Mouse (Mus musculus) forebrain, embryonic 15.5 days (tissue): ENCODE data around the gene Hmgcl. TPM values are rescaled to one million over a fixed set of nuclear protein-coding genes. Genes with fewer than 3 reads are reported as not detected.

Source experiments
- ATAC-seq: fragments of 200-750 bp; cut with Nextera tagmentation; replicated peaks from 2 replicates; pipeline ENCODE4 v1.8.0; 2017; ENCODE audit warnings: mild to moderate bottlenecking, moderate TSS enrichment, moderate library complexity
- H3K27ac ChIP-seq: fragments of 300-500 bp; sonication (generic); replicated peaks from 2 replicates; pipeline ENCODE4 v1.5.1; 2015; ENCODE audit warnings: mild to moderate bottlenecking, inconsistent platforms
- H3K27me3 ChIP-seq: fragments of 300-500 bp; sonication (generic); 2 replicates; pipeline ENCODE4 v1.6.1; 2015; ENCODE audit warnings: inconsistent platforms
- H3K36me3 ChIP-seq: fragments of 300-500 bp; sonication (generic); 2 replicates; pipeline ENCODE4 v1.6.1; 2015; ENCODE audit warnings: mild to moderate bottlenecking, inconsistent platforms
- H3K4me1 ChIP-seq: fragments of 300-500 bp; sonication (generic); 2 replicates; pipeline ENCODE4 v1.6.1; 2015; ENCODE audit warnings: inconsistent platforms
- H3K4me2 ChIP-seq: fragments of 300-500 bp; sonication (generic); replicated peaks from 2 replicates; pipeline ENCODE4 v1.6.1; 2015; ENCODE audit warnings: mild to moderate bottlenecking, inconsistent platforms
- H3K4me3 ChIP-seq: fragments of 300-500 bp; sonication (generic); 2 replicates; pipeline ENCODE4 v1.5.1; 2015; ENCODE audit warnings: mild to moderate bottlenecking, inconsistent platforms
- H3K9ac ChIP-seq: fragments of 300-500 bp; sonication (generic); replicated peaks from 2 replicates; pipeline ENCODE4 v1.6.1; 2015; ENCODE audit warnings: mild to moderate bottlenecking, inconsistent platforms
- H3K9me3 ChIP-seq: fragments of 300-500 bp; sonication (generic); 2 replicates; pipeline ENCODE4 v1.6.1; 2016; ENCODE audit warnings: inconsistent platforms
- WGBS: fragments of 180-500 bp; shearing (Covaris S2); methylation state at CpG from one replicate; pipeline ENCODE4 v1.1.7; 2015; ENCODE audit warnings: mixed read lengths; 5-methylcytosine and 5-hydroxymethylcytosine counted together
- polyA plus RNA-seq: library from polyadenylated mRNA; unstranded; fragments of >200 nt; fragmentation: Nextera tagmentation; extraction: Ambion mirVana; gene quantifications from 2 replicates; pipeline ENCODE4 v1.2.1, GENCODE M21; 2015

Gene Hmgcl
- polyA plus RNA-seq, 1 experiment from 2014 or later = 66.6 TPM

GRCm38 (mm10) chr4:136006821-136007220, 60.6 kb downstream of the Hmgcl start:
- H3K4me2 ChIP-seq = no peak overlapping the region
- peaks cover 90% of the 10 kb centered on the region for H3K36me3 ChIP-seq
- no peaks in the 10 kb centered on the region for H3K27me3 ChIP-seq
- no peak overlapping the region for H3K4me3 ChIP-seq
- no peak for ATAC-seq
- no peaks in the 10 kb centered on the region for H3K9me3 ChIP-seq
- H3K27ac ChIP-seq = no peak overlapping the region
- no peak overlapping the region for H3K9ac ChIP-seq
- no peaks in the 10 kb centered on the region for H3K4me1 ChIP-seq
- WGBS = 96% methylated on average over 3 of the region's 3 CpGs

GRCm38 (mm10) chr4:136008782-136009447, 62.7 kb downstream of the Hmgcl start:
- Histone ChIP-seq H3K9ac (no peak overlapping the region), H3K4me3 (no peak overlapping the region), H3K9me3 (no peaks in the 10 kb centered on the region), H3K36me3 (peaks cover 86% of the 10 kb centered on the region), H3K27ac (no peak overlapping the region), H3K4me1 (no peaks in the 10 kb centered on the region), H3K27me3 (no peaks in the 10 kb centered on the region), H3K4me2 (no peak overlapping the region)
- ATAC-seq = no peak
- WGBS = 93% methylated on average over 8 of the region's 8 CpGs

DNA sequence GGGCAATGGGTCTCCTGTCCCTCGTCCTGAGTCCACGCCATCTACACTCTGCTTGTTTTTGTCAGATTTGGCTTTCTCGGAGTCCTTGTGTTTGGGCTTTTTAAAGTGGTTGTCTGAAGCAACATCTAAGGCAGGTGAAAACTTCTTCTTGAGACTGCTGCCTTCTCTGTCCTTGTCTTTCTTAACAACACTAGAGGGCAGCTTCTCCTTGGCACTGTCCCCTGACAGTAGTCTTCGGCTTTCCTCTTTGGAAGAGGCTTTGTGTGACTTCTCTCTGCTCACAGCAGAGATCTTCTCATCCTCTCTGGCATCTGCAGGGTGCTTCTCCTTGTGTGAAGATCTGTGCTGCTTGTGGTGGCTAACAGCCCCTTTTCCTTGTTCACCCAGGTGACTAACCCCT, 64.3 kb downstream of the Hmgcl start:
- 88% methylated on average over 4 of the region's 4 CpGs for WGBS
- no peak for ATAC-seq

More for the DNA sequence above, 64.3 kb downstream of the Hmgcl start:
- Histone ChIP-seq H3K27ac (no peak overlapping the region), H3K9ac (no peak overlapping the region), H3K4me2 (no peak overlapping the region), H3K9me3 (no peaks in the 10 kb centered on the region), H3K4me1 (no peaks in the 10 kb centered on the region), H3K27me3 (no peaks in the 10 kb centered on the region), H3K4me3 (no peak overlapping the region), H3K36me3 (peaks cover 70% of the 10 kb centered on the region)

Other genes starting within 250 kb of the Hmgcl start
- gene Il22ra1, start 218.3 kb upstream of the Hmgcl start, polyA plus RNA-seq = not detected in 2 replicates
- 0.09 and 0.36 TPM in 2 replicates for gene Myom3, start 186.7 kb upstream of the Hmgcl start, polyA plus RNA-seq
- gene Srsf10, start 90.7 kb upstream of the Hmgcl start, polyA plus RNA-seq = 257 and 272 TPM in 2 replicates
- gene Pnrc2, start 72.6 kb upstream of the Hmgcl start, polyA plus RNA-seq = 131 and 134 TPM in 2 replicates
- gene Cnr2, start 51.1 kb upstream of the Hmgcl start, polyA plus RNA-seq = 0.08 and 0.13 TPM in 2 replicates
- gene Fuca1, start 25.7 kb upstream of the Hmgcl start, polyA plus RNA-seq = 50.9 and 56.7 TPM in 2 replicates
- 35.2 and 35.6 TPM in 2 replicates for gene Gale, start 17.3 kb downstream of the Hmgcl start, polyA plus RNA-seq
- 180 and 188 TPM in 2 replicates for gene Lypla2, start 26.2 kb downstream of the Hmgcl start, polyA plus RNA-seq
- 52.1 and 55.3 TPM in 2 replicates for gene Pithd1, start 40.8 kb downstream of the Hmgcl start, polyA plus RNA-seq
- gene Eloa, start 75.3 kb downstream of the Hmgcl start, polyA plus RNA-seq = 30.5 and 32.6 TPM in 2 replicates
- gene Rpl11, start 107.0 kb downstream of the Hmgcl start, polyA plus RNA-seq = 302 and 341 TPM in 2 replicates
- gene Id3, start 197.0 kb downstream of the Hmgcl start, polyA plus RNA-seq = 87.3 and 98.1 TPM in 2 replicates
- gene E2f2, start 225.9 kb downstream of the Hmgcl start, polyA plus RNA-seq = 5.4 and 6.0 TPM in 2 replicates